19 mouse cellular contexts compared by ENCODE assay signal in genomic region chr2:135123695-135124343, GRCm38 (mm10).
DNase-seq lines count a peak whose midpoint lies in the region; ATAC-seq and TF ChIP-seq lines count a peak whose summit lies in the region.
"Had no signal": no experiment of that assay in that cellular context is flagged by ENCODE, and none has a peak within 500 bp of the region (broad histone marks: within the 10 kb centered on the region; RNA-seq: fewer than 3 reads in every experiment).

No protein-coding gene starts in this region.

- no peaks in the 10 kb centered on the region for H3K4me1 ChIP-seq in forebrain, postnatal 0 days (ENCODE audit: insufficient read depth)
- no peaks in the 10 kb centered on the region for H3K4me1 ChIP-seq in forebrain, embryonic 14.5 days (ENCODE audit: control insufficient read depth, insufficient read depth, low read length)
- H3K4me1 ChIP-seq in kidney, postnatal 0 days (replicated peaks; ENCODE audit: insufficient read depth, low read length), result no peaks in the 10 kb centered on the region
- H3K4me1 ChIP-seq in midbrain, embryonic 13.5 days (replicated peaks), result no peaks in the 10 kb centered on the region
- H3K4me1 ChIP-seq in midbrain, postnatal 0 days (ENCODE audit: insufficient read depth, low read length), result no peaks in the 10 kb centered on the region
- H3K4me1 ChIP-seq in neural tube, embryonic 13.5 days (replicated peaks), result no peaks in the 10 kb centered on the region
- no peaks in the 10 kb centered on the region for H3K4me1 ChIP-seq in embryonic facial prominence, embryonic 10.5 days
- H3K4me1 ChIP-seq: heart, embryonic 10.5 days had no signal

- DNase-seq in forebrain, postnatal 0 days, result no peak
- no peak for DNase-seq in forebrain, embryonic 14.5 days (ENCODE audit: low spot score)
- DNase-seq in kidney, postnatal 0 days (ENCODE audit: low spot score), result no peak
- no peak for DNase-seq in kidney, adult 18-20 months
- no peak for DNase-seq in midbrain, postnatal 0 days (ENCODE audit: low spot score)
- DNase-seq in embryonic facial prominence, embryonic 10.5 days (ENCODE audit: low spot score), result no peak
- DNase-seq: adrenal gland, postnatal 10 days; cerebellum, adult 11 months; cerebellum, postnatal 25 days; gastrocnemius, postnatal 14 days; heart, postnatal 10 days; kidney, postnatal 14 days; thymus, adult 2 months had no signal

- H3K27me3 ChIP-seq in forebrain, postnatal 0 days (ENCODE audit: insufficient read depth, low read length), result no peaks in the 10 kb centered on the region
- H3K27me3 ChIP-seq in forebrain, embryonic 14.5 days (replicated peaks; ENCODE audit: control insufficient read depth, insufficient read depth, low read length), result no peaks in the 10 kb centered on the region
- H3K27me3 ChIP-seq in kidney, postnatal 0 days (ENCODE audit: insufficient read depth, low read length), result no peaks in the 10 kb centered on the region
- H3K27me3 ChIP-seq in midbrain, embryonic 13.5 days, result no peaks in the 10 kb centered on the region
- no peaks in the 10 kb centered on the region for H3K27me3 ChIP-seq in midbrain, postnatal 0 days (ENCODE audit: insufficient read depth, low read length)
- H3K27me3 ChIP-seq in neural tube, embryonic 13.5 days, result no peaks in the 10 kb centered on the region
- H3K27me3 ChIP-seq in embryonic facial prominence, embryonic 10.5 days (replicated peaks; ENCODE audit: low read depth, poor library complexity, severe bottlenecking), result no peaks in the 10 kb centered on the region

- H3K9ac ChIP-seq in forebrain, postnatal 0 days, result no peak overlapping the region
- H3K9ac ChIP-seq in forebrain, embryonic 14.5 days (ENCODE audit: low read length), result no peak overlapping the region
- no peak overlapping the region for H3K9ac ChIP-seq in kidney, postnatal 0 days (ENCODE audit: low read depth, low read length)
- no peak overlapping the region for H3K9ac ChIP-seq in midbrain, embryonic 13.5 days (replicated peaks)
- no peak overlapping the region for H3K9ac ChIP-seq in midbrain, postnatal 0 days (replicated peaks; ENCODE audit: low read length, poor library complexity, severe bottlenecking)
- H3K9ac ChIP-seq in neural tube, embryonic 13.5 days, result no peak overlapping the region
- H3K9ac ChIP-seq: liver, embryonic 14.5 days had no signal

- WGBS in forebrain, postnatal 0 days, result 88% methylated on average over 4 of the region's 4 CpGs
- 87% methylated on average over 4 of the region's 4 CpGs for WGBS in forebrain, embryonic 14.5 days
- 67% methylated on average over 4 of the region's 4 CpGs for WGBS in kidney, postnatal 0 days
- 92% methylated on average over 4 of the region's 4 CpGs for WGBS in midbrain, embryonic 13.5 days
- WGBS in midbrain, postnatal 0 days, result 86% methylated on average over 4 of the region's 4 CpGs
- 78% methylated on average over 4 of the region's 4 CpGs for WGBS in neural tube, embryonic 13.5 days
- WGBS in embryonic facial prominence, embryonic 10.5 days, result 90% methylated on average over 4 of the region's 4 CpGs

- no peak overlapping the region for H3K4me3 ChIP-seq in forebrain, postnatal 0 days (ENCODE audit: low read depth, low read length)
- no peak overlapping the region for H3K4me3 ChIP-seq in forebrain, embryonic 14.5 days (ENCODE audit: low read depth, low read length)
- H3K4me3 ChIP-seq in kidney, postnatal 0 days (replicated peaks; ENCODE audit: low read depth, low read length), result no peak overlapping the region
- H3K4me3 ChIP-seq in midbrain, embryonic 13.5 days (replicated peaks), result no peak overlapping the region
- no peak overlapping the region for H3K4me3 ChIP-seq in midbrain, postnatal 0 days (ENCODE audit: low read depth, low read length)
- H3K4me3 ChIP-seq in neural tube, embryonic 13.5 days, result no peak overlapping the region
- no peak overlapping the region for H3K4me3 ChIP-seq in embryonic facial prominence, embryonic 10.5 days
- H3K4me3 ChIP-seq: heart, embryonic 10.5 days; myocyte had no signal

- no peaks in the 10 kb centered on the region for H3K9me3 ChIP-seq in forebrain, postnatal 0 days (ENCODE audit: low read length)
- H3K9me3 ChIP-seq in forebrain, embryonic 14.5 days (replicated peaks; ENCODE audit: control insufficient read depth, low read length), result no peaks in the 10 kb centered on the region
- no peaks in the 10 kb centered on the region for H3K9me3 ChIP-seq in kidney, postnatal 0 days (replicated peaks; ENCODE audit: low read length)
- H3K9me3 ChIP-seq in midbrain, embryonic 13.5 days, result no peaks in the 10 kb centered on the region
- no peaks in the 10 kb centered on the region for H3K9me3 ChIP-seq in midbrain, postnatal 0 days (ENCODE audit: low read length)
- no peaks in the 10 kb centered on the region for H3K9me3 ChIP-seq in neural tube, embryonic 13.5 days
- H3K9me3 ChIP-seq in embryonic facial prominence, embryonic 10.5 days, result no peaks in the 10 kb centered on the region
- H3K9me3 ChIP-seq: heart, embryonic 10.5 days had no signal

- no peak overlapping the region for H3K4me2 ChIP-seq in forebrain, postnatal 0 days (ENCODE audit: low read depth)
- H3K4me2 ChIP-seq in forebrain, embryonic 14.5 days (ENCODE audit: low read length), result no peak overlapping the region
- no peak overlapping the region for H3K4me2 ChIP-seq in kidney, postnatal 0 days (ENCODE audit: low read length)
- H3K4me2 ChIP-seq in midbrain, embryonic 13.5 days (replicated peaks), result no peak overlapping the region
- no peak overlapping the region for H3K4me2 ChIP-seq in midbrain, postnatal 0 days (ENCODE audit: low read depth, low read length, poor library complexity, severe bottlenecking)
- no peak overlapping the region for H3K4me2 ChIP-seq in neural tube, embryonic 13.5 days

- H3K27ac ChIP-seq in forebrain, postnatal 0 days (ENCODE audit: low read depth, low read length), result no peak overlapping the region
- H3K27ac ChIP-seq in forebrain, embryonic 14.5 days (ENCODE audit: low read depth, low read length), result no peak overlapping the region
- no peak overlapping the region for H3K27ac ChIP-seq in kidney, postnatal 0 days
- H3K27ac ChIP-seq in midbrain, embryonic 13.5 days, result no peak overlapping the region
- no peak overlapping the region for H3K27ac ChIP-seq in midbrain, postnatal 0 days (ENCODE audit: low read depth, low read length)
- H3K27ac ChIP-seq in neural tube, embryonic 13.5 days (replicated peaks), result no peak overlapping the region
- no peak overlapping the region for H3K27ac ChIP-seq in embryonic facial prominence, embryonic 10.5 days (replicated peaks)
- H3K27ac ChIP-seq: heart, embryonic 10.5 days; liver, embryonic 14.5 days had no signal

- peak; percentile 29; the same call in 1 of the 2 replicates for ATAC-seq in forebrain, postnatal 0 days
- no peak for ATAC-seq in forebrain, embryonic 14.5 days
- ATAC-seq in kidney, postnatal 0 days (replicated peaks; ENCODE audit: low FRiP score, low read depth), result peak; percentile 17; the same call in 1 of the 2 replicates
- 0 out of 2 replicates have a peak, but pooled peaks have one; percentile 24 for ATAC-seq in midbrain, embryonic 13.5 days
- no peak for ATAC-seq in midbrain, postnatal 0 days (ENCODE audit: low FRiP score)
- peak; percentile 54 for ATAC-seq in neural tube, embryonic 13.5 days (ENCODE audit: low read depth)
- ATAC-seq: inflammation-experienced regulatory T-cells, adult 6 months had no signal

- H3K36me3 ChIP-seq in forebrain, postnatal 0 days (ENCODE audit: insufficient read depth), result no peaks in the 10 kb centered on the region
- H3K36me3 ChIP-seq in forebrain, embryonic 14.5 days (ENCODE audit: control insufficient read depth, insufficient read depth, low read length), result no peaks in the 10 kb centered on the region
- H3K36me3 ChIP-seq in kidney, postnatal 0 days (ENCODE audit: insufficient read depth, low read length), result no peaks in the 10 kb centered on the region
- H3K36me3 ChIP-seq in midbrain, embryonic 13.5 days, result no peaks in the 10 kb centered on the region
- no peaks in the 10 kb centered on the region for H3K36me3 ChIP-seq in midbrain, postnatal 0 days (ENCODE audit: insufficient read depth, low read length)
- H3K36me3 ChIP-seq in neural tube, embryonic 13.5 days, result no peaks in the 10 kb centered on the region
- H3K36me3 ChIP-seq in embryonic facial prominence, embryonic 10.5 days (replicated peaks), result no peaks in the 10 kb centered on the region
- H3K36me3 ChIP-seq: heart, embryonic 10.5 days had no signal

- TF ChIP-seq CTCF in forebrain, postnatal 0 days (IDR thresholded peaks at IDR 0.05; ENCODE audit: low read depth), result no peak
- no peak for TF ChIP-seq CTCF in kidney, postnatal 0 days (IDR thresholded peaks at IDR 0.05; ENCODE audit: low read depth)
- TF ChIP-seq CTCF in midbrain, postnatal 0 days (IDR thresholded peaks at IDR 0.05), result no peak

Comparison
In these comparisons a context has a peak if more than half of its experiments do, and no peak if none do; other contexts are left out.
1. ATAC-seq: peak in forebrain, postnatal 0 days (single experiment), kidney, postnatal 0 days (single experiment), midbrain, embryonic 13.5 days (single experiment) and neural tube, embryonic 13.5 days (single experiment); none in forebrain, embryonic 14.5 days (single experiment) and midbrain, postnatal 0 days (single experiment).